Mouse (Mus musculus) neural tube, embryonic 12.5 days (tissue): ENCODE results near the gene Vps45. TPM values are rescaled to one million over a fixed set of nuclear protein-coding genes. Genes with fewer than 3 reads are reported as not detected.

Experiments
- ATAC-seq: fragments of 200-750 bp; cut with Nextera tagmentation; 2 replicates; pipeline ENCODE4 v1.8.0; 2017; ENCODE audit warnings: low read depth, mild to moderate bottlenecking, moderate TSS enrichment, moderate library complexity; ENCODE audit not compliant: low FRiP score
- H3K27ac ChIP-seq: fragments of 300-500 bp; sonication (generic); 2 replicates; pipeline ENCODE4 v1.5.1; 2016
- H3K27me3 ChIP-seq: fragments of 300-500 bp; sonication (generic); replicated peaks from 2 replicates; pipeline ENCODE4 v1.6.1; 2016; ENCODE audit warnings: mild to moderate bottlenecking
- H3K36me3 ChIP-seq: fragments of 300-500 bp; sonication (generic); 2 replicates; pipeline ENCODE4 v1.6.1; 2016; ENCODE audit warnings: mild to moderate bottlenecking
- H3K4me1 ChIP-seq: fragments of 300-500 bp; sonication (generic); 2 replicates; pipeline ENCODE4 v1.6.1; 2016
- H3K4me2 ChIP-seq: fragments of 300-500 bp; sonication (generic); replicated peaks from 2 replicates; pipeline ENCODE4 v1.6.1; 2016; ENCODE audit warnings: mild to moderate bottlenecking
- H3K4me3 ChIP-seq: fragments of 300-500 bp; sonication (generic); 2 replicates; pipeline ENCODE4 v1.5.1; 2016
- H3K9ac ChIP-seq: fragments of 300-500 bp; sonication (generic); 2 replicates; pipeline ENCODE4 v1.6.1; 2016; ENCODE audit warnings: mild to moderate bottlenecking
- H3K9me3 ChIP-seq: fragments of 300-500 bp; sonication (generic); 2 replicates; pipeline ENCODE4 v1.6.1; 2016; ENCODE audit warnings: mild to moderate bottlenecking
- WGBS: fragments of 180-500 bp; shearing (Covaris S2); methylation state at CpG from one replicate; pipeline ENCODE4 v1.1.7; 2016; 5-methylcytosine and 5-hydroxymethylcytosine counted together
- polyA plus RNA-seq: library from polyadenylated mRNA; unstranded; fragments of >200 nt; fragmentation: Nextera tagmentation; extraction: Ambion mirVana; gene quantifications from 2 replicates; pipeline ENCODE4 v1.2.1, GENCODE M21; 2016

Vps45 gene
- polyA plus RNA-seq, 1 experiment from 2014 or later = 48.3 TPM

DNA sequence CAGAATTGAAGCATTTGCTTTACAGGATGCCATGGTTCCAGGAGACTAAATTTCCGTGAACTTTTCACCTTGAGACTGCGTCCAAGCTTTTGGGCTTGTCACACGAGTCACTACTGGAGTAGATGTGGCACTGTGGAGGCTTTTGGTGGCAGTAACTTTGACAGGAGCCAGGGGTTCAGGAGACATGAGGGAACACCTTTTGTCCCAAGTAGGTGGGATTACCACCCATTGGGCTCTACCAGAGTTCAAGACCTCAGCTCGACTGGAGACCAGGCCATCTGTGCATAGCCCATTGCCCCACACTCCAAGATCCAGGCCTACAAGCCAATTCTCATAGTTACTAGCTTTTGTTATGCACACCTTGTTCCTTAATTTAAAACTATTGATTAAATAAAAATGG lies 12.0 kb upstream of the Vps45 start:
- H3K27ac ChIP-seq = no peak overlapping the region
- H3K27me3 ChIP-seq = no peaks in the 10 kb centered on the region
- no peak overlapping the region for H3K4me3 ChIP-seq
- H3K4me2 ChIP-seq = no peak overlapping the region
- no peaks in the 10 kb centered on the region for H3K4me1 ChIP-seq
- no peaks in the 10 kb centered on the region for H3K36me3 ChIP-seq
- no peak for ATAC-seq
- WGBS = 84% methylated on average over 4 of the region's 4 CpGs
- H3K9me3 ChIP-seq = no peaks in the 10 kb centered on the region
- H3K9ac ChIP-seq = no peak overlapping the region

DNA sequence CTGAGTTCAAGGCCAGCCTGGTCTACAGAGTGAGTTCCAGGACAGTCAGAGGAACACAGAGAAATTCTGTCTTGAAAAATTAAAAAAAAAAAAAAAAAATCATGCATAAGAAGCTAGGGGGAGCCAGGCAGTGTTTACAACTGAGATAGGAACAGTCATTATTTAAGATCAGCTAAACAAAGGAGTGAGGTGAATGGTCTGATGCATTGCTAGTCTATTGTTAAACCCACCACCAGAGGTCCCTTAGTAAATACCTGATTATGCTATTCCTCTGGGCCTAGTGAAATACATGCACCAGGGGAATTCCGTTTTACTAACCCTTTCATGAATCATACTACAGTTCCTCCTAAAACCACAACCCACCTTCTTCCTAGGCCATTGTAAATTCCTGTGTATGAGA lies 11.3 kb upstream of the Vps45 start:
- H3K36me3 ChIP-seq = no peaks in the 10 kb centered on the region
- no peaks in the 10 kb centered on the region for H3K9me3 ChIP-seq
- no peak overlapping the region for H3K4me2 ChIP-seq
- H3K27me3 ChIP-seq = no peaks in the 10 kb centered on the region
- H3K9ac ChIP-seq = no peak overlapping the region
- H3K4me1 ChIP-seq = no peaks in the 10 kb centered on the region
- H3K4me3 ChIP-seq = no peak overlapping the region
- H3K27ac ChIP-seq = no peak overlapping the region
- ATAC-seq = no peak
- 49% methylated on average over 1 of the region's 1 CpGs for WGBS

DNA sequence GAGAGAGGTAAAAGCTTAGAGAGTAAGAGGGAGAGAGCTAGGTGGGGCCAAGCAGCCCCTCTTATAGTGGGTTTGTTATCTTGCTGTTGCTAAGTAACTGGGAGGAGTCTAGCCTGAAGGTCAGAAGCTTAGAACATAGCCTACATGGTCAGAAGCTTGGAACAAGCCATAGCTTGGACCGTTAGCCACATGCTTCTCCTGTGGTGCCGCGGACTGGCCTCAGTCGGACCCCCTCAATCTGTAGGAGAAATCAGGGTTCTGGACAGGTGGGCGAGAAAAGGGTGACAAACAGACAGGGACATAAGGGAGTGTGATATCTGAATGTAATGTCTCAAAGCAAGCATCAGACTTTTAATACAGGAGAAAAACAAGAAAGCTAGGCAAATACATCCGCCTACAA lies 10.8 kb upstream of the Vps45 start:
- Histone ChIP-seq H3K9me3 (no peaks in the 10 kb centered on the region), H3K4me1 (no peaks in the 10 kb centered on the region), H3K27ac (no peak overlapping the region), H3K9ac (no peak overlapping the region), H3K36me3 (no peaks in the 10 kb centered on the region), H3K4me2 (no peak overlapping the region), H3K4me3 (no peak overlapping the region), H3K27me3 (no peaks in the 10 kb centered on the region)
- WGBS = 95% methylated on average over 6 of the region's 6 CpGs
- ATAC-seq = no peak

DNA sequence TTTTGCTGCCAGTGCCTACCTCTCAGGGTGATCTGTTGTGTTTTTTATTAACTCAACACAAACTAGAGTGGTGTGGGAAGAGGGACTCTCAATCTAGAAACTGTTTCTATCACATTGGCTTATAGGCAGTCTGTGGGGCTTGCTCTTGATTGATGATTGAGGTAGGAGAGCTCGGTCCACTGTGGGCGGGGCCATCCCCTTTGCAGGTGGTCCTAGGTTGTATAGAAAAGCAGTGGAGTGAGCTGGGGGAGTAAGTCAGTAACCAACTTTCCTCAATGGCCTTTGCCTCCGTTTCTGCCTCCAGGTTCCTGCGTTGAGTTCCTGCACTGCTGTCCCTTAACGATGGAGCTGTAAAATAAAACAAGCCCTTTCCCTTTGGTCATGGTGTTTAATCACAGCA lies 8.5 kb upstream of the Vps45 start:
- Histone ChIP-seq H3K4me1 (no peaks in the 10 kb centered on the region), H3K4me2 (no peak overlapping the region)

DNA sequence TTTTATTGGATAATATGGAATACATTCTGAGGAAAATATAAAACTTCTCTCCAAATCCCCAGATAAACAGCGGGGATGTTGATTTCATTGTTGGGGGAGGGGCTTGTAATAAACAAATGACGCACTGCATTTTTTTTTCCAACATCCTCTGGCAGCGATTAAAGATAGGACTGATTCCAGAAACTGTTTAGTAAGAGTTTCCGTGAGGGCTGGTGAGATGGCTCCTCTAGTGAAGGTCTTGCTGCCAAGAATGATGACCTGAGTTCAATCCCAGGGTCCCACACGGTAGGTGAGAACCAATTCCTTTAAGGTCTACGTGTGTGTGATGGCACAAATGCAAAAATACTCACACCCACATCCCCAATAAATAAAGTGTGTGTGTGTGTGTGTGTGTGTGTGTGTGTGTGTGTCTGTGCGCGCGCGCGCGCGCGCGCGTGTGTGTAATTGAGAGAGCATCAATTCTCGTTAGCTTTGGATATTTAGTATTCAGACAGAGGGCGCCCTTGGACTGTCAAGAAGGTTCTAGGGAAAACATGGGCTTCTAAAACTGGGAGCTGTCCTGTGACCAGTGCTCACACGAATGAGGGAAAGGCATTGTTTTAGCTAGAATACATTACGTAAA lies 7.6 kb upstream of the Vps45 start:
- Histone ChIP-seq H3K4me3 (no peak overlapping the region), H3K9me3 (no peaks in the 10 kb centered on the region), H3K36me3 (no peaks in the 10 kb centered on the region), H3K9ac (no peak overlapping the region), H3K27ac (no peak overlapping the region), H3K4me1 (no peaks in the 10 kb centered on the region), H3K27me3 (no peaks in the 10 kb centered on the region), H3K4me2 (no peak overlapping the region; the same call in 1 of the 2 replicates)
- no peak for ATAC-seq
- WGBS = 54% methylated on average over 20 of the region's 20 CpGs

More for the DNA sequence above, 8.5 kb upstream of the Vps45 start:
- no peak for ATAC-seq
- Histone ChIP-seq H3K4me3 (no peak overlapping the region), H3K36me3 (no peaks in the 10 kb centered on the region), H3K9me3 (no peaks in the 10 kb centered on the region), H3K27ac (no peak overlapping the region), H3K9ac (no peak overlapping the region), H3K27me3 (no peaks in the 10 kb centered on the region)
- 42% methylated on average over 5 of the region's 5 CpGs for WGBS

DNA sequence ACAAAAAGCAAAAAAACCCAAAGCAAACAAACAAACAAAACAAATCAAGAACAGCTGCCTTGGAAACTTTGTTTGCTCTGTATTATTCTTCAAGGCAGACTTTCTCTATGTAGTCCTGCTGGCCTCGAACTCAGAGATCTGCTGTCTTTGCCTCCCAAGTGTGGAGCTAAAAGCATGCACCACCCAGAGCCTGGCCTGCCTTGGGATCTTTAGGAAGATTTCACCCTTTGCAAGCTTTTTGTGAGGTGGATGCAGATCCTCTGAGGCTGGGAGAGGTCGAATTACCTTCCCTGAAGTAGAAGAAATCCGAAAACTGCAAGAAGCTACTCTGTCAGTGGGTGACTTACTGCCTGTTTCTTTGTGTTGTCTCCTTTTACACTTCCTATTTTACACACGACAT lies 6.9 kb upstream of the Vps45 start:
- no peak overlapping the region for H3K27ac ChIP-seq
- no peaks in the 10 kb centered on the region for H3K36me3 ChIP-seq
- H3K4me3 ChIP-seq = no peak overlapping the region
- H3K9me3 ChIP-seq = no peaks in the 10 kb centered on the region
- WGBS = 44% methylated on average over 4 of the region's 4 CpGs
- no peak overlapping the region for H3K4me2 ChIP-seq
- H3K4me1 ChIP-seq = no peaks in the 10 kb centered on the region
- no peaks in the 10 kb centered on the region for H3K27me3 ChIP-seq
- H3K9ac ChIP-seq = no peak overlapping the region
- ATAC-seq = no peak

DNA sequence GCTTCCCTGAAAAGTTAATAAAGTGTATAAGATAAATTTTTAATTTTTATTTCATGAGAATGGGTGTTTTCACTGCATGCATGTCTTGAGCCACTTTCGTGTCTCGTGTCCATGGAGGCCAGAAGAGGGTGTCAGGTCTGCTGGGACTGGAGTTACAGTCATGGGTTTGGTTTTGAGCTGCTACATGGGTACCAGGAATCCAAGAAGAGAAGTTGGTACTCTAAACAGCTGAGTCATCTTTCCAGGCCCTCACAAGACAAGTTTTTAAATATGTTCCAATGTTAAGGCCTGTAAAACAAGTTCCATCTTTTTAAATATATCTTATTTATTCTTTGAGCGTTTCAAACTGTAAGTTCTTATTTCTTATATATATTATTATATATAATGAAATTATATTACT lies 6.0 kb upstream of the Vps45 start:
- no peak overlapping the region for H3K27ac ChIP-seq
- H3K4me2 ChIP-seq = no peak overlapping the region
- 89% methylated on average over 3 of the region's 3 CpGs for WGBS
- no peaks in the 10 kb centered on the region for H3K27me3 ChIP-seq
- ATAC-seq = no peak
- no peak overlapping the region for H3K4me3 ChIP-seq
- H3K9me3 ChIP-seq = no peaks in the 10 kb centered on the region
- H3K36me3 ChIP-seq = no peaks in the 10 kb centered on the region
- no peaks in the 10 kb centered on the region for H3K4me1 ChIP-seq
- H3K9ac ChIP-seq = no peak overlapping the region

DNA sequence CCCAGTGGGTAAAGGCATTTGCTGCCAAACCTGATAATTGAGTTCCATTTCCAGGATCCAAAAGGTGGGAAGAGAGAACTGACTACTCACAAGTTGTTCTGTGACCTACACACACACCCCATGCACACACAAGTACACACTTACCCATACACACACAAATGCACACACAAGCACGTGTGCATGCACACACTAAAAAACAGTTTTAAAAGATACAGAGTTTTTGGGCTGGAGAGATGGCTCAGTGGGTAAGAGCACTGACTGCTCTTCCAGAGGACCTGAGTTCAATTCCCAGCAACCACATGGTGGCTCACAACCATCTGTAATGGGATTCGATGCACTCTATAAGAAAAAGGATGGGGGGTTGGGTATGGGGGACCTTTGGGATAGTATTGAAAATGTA lies 5.0 kb upstream of the Vps45 start:
- 77% methylated on average over 2 of the region's 2 CpGs for WGBS
- no peaks in the 10 kb centered on the region for H3K4me1 ChIP-seq
- H3K9ac ChIP-seq = no peak overlapping the region
- no peak overlapping the region for H3K4me2 ChIP-seq
- no peak overlapping the region for H3K4me3 ChIP-seq
- ATAC-seq = no peak
- no peaks in the 10 kb centered on the region for H3K27me3 ChIP-seq
- H3K27ac ChIP-seq = no peak overlapping the region
- H3K9me3 ChIP-seq = no peaks in the 10 kb centered on the region
- H3K36me3 ChIP-seq = no peaks in the 10 kb centered on the region

DNA sequence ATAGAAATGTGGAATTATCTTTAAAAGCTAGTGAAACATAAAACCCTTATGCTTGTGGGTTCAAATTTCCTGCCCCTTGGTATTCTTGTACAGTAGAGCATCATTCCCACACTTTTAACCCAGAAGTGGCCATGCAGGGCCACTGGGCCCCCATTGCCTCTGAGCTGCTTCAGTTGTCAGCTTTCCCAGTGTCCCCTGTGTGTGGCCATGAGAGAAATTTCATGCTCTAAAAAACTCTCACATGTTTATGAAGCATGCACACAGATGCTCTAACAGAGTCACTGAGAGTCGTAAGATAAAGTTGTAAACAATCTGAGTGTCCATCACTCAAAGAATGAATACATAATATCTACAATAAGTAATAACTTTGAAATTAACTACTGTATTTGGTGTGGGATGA lies 1.9 kb upstream of the Vps45 start:
- H3K9me3 ChIP-seq = no peaks in the 10 kb centered on the region
- ATAC-seq = no peak
- H3K27me3 ChIP-seq = no peaks in the 10 kb centered on the region
- no peaks in the 10 kb centered on the region for H3K36me3 ChIP-seq
- H3K4me3 ChIP-seq = no peak overlapping the region
- no peak overlapping the region for H3K9ac ChIP-seq
- H3K27ac ChIP-seq = no peak overlapping the region
- no peak overlapping the region for H3K4me2 ChIP-seq
- WGBS = 85% methylated on average over 1 of the region's 1 CpGs
- H3K4me1 ChIP-seq = peaks cover 7% of the 10 kb centered on the region; the same call in 1 of the 2 replicates

DNA sequence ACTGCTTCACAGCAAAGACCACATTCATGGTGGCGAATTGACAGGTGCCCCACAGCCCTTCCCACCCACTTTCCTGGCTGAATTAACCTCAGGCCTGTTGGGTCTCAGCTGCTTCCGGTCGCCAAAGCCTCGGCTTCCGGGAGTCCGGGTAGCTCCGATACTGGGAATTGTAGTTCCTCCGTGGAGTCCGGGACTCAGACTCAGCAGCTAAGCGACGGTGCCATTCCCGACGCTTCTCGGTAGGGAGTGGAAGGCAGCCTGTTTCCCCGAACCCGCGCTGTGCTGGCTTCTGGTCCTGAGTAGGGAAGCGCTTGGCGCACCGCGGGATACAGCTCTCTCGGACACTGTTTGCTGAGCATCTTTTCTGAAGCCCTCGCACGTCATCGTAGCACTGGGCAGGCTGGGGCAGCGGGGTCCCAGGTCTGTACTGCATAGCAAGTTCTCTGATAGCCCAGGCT lies 490 bp downstream of the Vps45 start:
- no peaks in the 10 kb centered on the region for H3K9me3 ChIP-seq
- WGBS = under 1% methylated on average over 26 of the region's 26 CpGs
- 0 out of 2 replicates have a peak, but pooled peaks cover 3% of the 10 kb centered on the region for H3K36me3 ChIP-seq
- H3K4me2 ChIP-seq = peak overlapping the region; percentile 65
- H3K27ac ChIP-seq = peak overlapping the region; percentile 60
- peak overlapping the region; percentile 52 for H3K4me3 ChIP-seq
- no peaks in the 10 kb centered on the region for H3K27me3 ChIP-seq
- peaks cover 7% of the 10 kb centered on the region; the same call in 1 of the 2 replicates for H3K4me1 ChIP-seq
- ATAC-seq = peak; percentile 94
- H3K9ac ChIP-seq = peak overlapping the region; percentile 58

DNA sequence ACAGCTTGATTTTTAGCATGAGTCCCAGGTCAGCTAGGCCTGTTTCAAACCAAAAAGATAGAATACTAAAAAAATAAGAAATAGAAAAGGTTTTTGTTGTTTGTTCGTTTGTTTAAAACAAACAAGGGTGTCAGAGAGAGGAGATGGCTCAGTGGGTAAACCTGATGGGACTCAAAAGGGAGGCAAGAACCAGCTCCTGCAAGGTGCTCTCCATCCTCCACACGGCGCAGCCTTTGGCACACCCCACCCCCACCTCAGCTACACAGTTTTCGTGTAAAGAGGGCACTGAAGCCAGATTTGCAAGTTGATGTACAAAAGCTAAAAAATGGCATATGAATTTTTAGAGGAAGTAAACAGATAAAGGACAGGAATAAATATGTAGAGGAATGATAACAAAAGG lies 2.2 kb downstream of the Vps45 start:
- whole genome bisulfite sequencing = 87% methylated on average over 4 of the region's 4 CpGs
- H3K4me1 ChIP-seq = peaks cover 7% of the 10 kb centered on the region; the same call in 1 of the 2 replicates
- no peak overlapping the region for H3K27ac ChIP-seq
- H3K4me3 ChIP-seq = no peak overlapping the region
- H3K36me3 ChIP-seq = 0 out of 2 replicates have a peak, but pooled peaks cover 5% of the 10 kb centered on the region
- ATAC-seq = no peak
- H3K4me2 ChIP-seq = no peak overlapping the region
- no peaks in the 10 kb centered on the region for H3K9me3 ChIP-seq
- H3K27me3 ChIP-seq = no peaks in the 10 kb centered on the region
- H3K9ac ChIP-seq = no peak overlapping the region

DNA sequence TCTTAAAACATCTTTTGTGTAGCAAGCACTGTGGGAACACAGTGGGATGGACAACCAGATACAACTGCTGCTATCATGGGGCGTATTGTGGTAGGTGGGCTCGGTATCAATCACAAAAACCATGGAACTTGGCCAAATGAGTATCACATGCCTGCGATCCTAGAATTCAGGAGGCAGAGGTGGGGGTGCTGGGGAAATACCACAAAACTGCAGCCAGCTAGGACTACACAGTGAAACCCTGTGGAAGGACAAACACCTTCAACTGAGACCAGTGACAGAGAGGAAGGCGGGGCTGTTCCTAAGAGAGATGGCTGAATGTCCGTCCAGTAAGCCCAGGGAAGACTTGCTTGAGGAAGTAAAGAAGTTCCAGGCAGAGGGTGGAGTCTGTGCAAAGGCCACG lies 3.0 kb downstream of the Vps45 start:
- no peaks in the 10 kb centered on the region for H3K27me3 ChIP-seq
- no peak for ATAC-seq
- no peaks in the 10 kb centered on the region for H3K9me3 ChIP-seq
- H3K4me3 ChIP-seq = no peak overlapping the region
- H3K9ac ChIP-seq = no peak overlapping the region
- peaks cover 7% of the 10 kb centered on the region; the same call in 1 of the 2 replicates for H3K4me1 ChIP-seq
- 88% methylated on average over 6 of the region's 6 CpGs for WGBS
- no peak overlapping the region for H3K4me2 ChIP-seq
- H3K27ac ChIP-seq = no peak overlapping the region
- 0 out of 2 replicates have a peak, but pooled peaks cover 5% of the 10 kb centered on the region for H3K36me3 ChIP-seq

DNA sequence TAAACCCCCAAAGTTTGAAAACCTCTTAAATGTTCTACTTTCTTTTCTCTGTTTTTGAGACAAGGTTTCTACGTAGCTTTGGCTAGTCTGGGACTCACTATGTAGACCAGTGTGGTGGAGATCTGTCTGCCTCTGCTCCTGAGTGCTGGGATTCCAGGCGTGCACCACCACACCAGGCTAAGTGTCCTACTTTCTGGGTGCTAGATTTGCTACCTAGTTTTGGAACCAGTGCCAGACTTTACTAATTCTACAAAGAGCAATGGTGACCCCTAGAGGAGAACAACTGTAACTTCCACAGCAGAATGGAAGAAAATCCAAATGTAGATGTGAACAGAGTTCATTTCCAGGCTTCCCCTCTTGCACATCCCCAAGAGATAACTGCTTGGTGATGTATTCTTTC lies 6.4 kb downstream of the Vps45 start:
- Histone ChIP-seq H3K4me2 (no peak overlapping the region), H3K4me3 (no peak overlapping the region), H3K9ac (no peak overlapping the region), H3K27ac (no peak overlapping the region), H3K9me3 (no peaks in the 10 kb centered on the region), H3K4me1 (peaks cover 6% of the 10 kb centered on the region; the same call in 1 of the 2 replicates), H3K27me3 (no peaks in the 10 kb centered on the region), H3K36me3 (peaks cover 9% of the 10 kb centered on the region)
- 46% methylated on average over 2 of the region's 2 CpGs for WGBS
- no peak for ATAC-seq
